Mouse (Mus musculus) myocyte (in vitro differentiated cells): ENCODE results near the gene Ccdc85b.

ENCODE experiments used
- CEBPB ChIP-seq: IDR thresholded peaks from 2 replicates; pipeline ENCODE4 v1.6.1; 2011; ENCODE audit warnings: mild to moderate bottlenecking, moderate library complexity; ENCODE audit not compliant: poor library complexity, insufficient read depth, severe bottlenecking
- E2F4 ChIP-seq: IDR thresholded peaks from one replicate; pipeline ENCODE4 v1.6.1; 2011; ENCODE audit warnings: mild to moderate bottlenecking, control low read depth, moderate library complexity; ENCODE audit not compliant: insufficient read depth
- MYOD1 ChIP-seq, 3 experiments: IDR thresholded peaks; one replicate each; pipeline ENCODE4 v1.6.1; 2011; ENCODE audit warnings: control low read depth in 2 of 3, low read depth in 2 of 3, mild to moderate bottlenecking in 2 of 3, moderate library complexity in 1 of 3; ENCODE audit not compliant: insufficient read length in 2 of 3, control insufficient read depth in 1 of 3
- MYOG ChIP-seq, 3 experiments: IDR thresholded peaks; one replicate each; pipeline ENCODE4 v1.6.1; 2011; ENCODE audit warnings: control low read depth in 2 of 3, low read depth in 2 of 3, mild to moderate bottlenecking in 2 of 3; ENCODE audit not compliant: insufficient read length in 2 of 3, control insufficient read depth in 1 of 3, insufficient read depth in 1 of 3
- POLR2A ChIP-seq: IDR thresholded peaks from one replicate; pipeline ENCODE4 v1.6.1; 2011; ENCODE audit warnings: low read depth, mild to moderate bottlenecking, control low read depth, moderate library complexity; ENCODE audit not compliant: insufficient read length
- POLR2AphosphoS2 ChIP-seq: IDR thresholded peaks from one replicate; pipeline ENCODE4 v1.6.1; 2011; ENCODE audit warnings: low read depth, control low read depth; ENCODE audit not compliant: insufficient read length
- TCF12 ChIP-seq: IDR thresholded peaks from one replicate; pipeline ENCODE4 v1.6.1; 2011; ENCODE audit warnings: mild to moderate bottlenecking, control low read depth; ENCODE audit not compliant: poor library complexity, insufficient read depth, severe bottlenecking

GRCm38 (mm10) chr19:5466916-5467500 lies 9.3 kb upstream of the Ccdc85b start:
- TF ChIP-seq CEBPB = no peak
- TF ChIP-seq MYOG (IDR thresholded peaks at IDR 0.05; ENCODE audit: control insufficient read depth in 1 of 3, insufficient read depth in 1 of 3, insufficient read length in 2 of 3, low read depth in 2 of 3) = no peak
- TF ChIP-seq TCF12 = no peak
- no peak for TF ChIP-seq POLR2A
- TF ChIP-seq E2F4 = no peak
- TF ChIP-seq POLR2AphosphoS2 = no peak
- TF ChIP-seq MYOD1 (IDR thresholded peaks at IDR 0.05; ENCODE audit: control insufficient read depth in 1 of 3, insufficient read length in 2 of 3, low read depth in 2 of 3) = no peak
